Mouse (Mus musculus) liver, embryonic 14.5 days (tissue): ENCODE data around the gene Ctcf.

Source experiments
- CTCF ChIP-seq: IDR thresholded peaks from 2 replicates; pipeline ENCODE4 v1.5.1; 2016; ENCODE audit warnings: antibody characterized with exemption, low read depth, control low read depth
- EP300 ChIP-seq: IDR thresholded peaks from 2 replicates; pipeline ENCODE4 v1.6.1; 2016; ENCODE audit warnings: antibody characterized with exemption, low read depth

DNA sequence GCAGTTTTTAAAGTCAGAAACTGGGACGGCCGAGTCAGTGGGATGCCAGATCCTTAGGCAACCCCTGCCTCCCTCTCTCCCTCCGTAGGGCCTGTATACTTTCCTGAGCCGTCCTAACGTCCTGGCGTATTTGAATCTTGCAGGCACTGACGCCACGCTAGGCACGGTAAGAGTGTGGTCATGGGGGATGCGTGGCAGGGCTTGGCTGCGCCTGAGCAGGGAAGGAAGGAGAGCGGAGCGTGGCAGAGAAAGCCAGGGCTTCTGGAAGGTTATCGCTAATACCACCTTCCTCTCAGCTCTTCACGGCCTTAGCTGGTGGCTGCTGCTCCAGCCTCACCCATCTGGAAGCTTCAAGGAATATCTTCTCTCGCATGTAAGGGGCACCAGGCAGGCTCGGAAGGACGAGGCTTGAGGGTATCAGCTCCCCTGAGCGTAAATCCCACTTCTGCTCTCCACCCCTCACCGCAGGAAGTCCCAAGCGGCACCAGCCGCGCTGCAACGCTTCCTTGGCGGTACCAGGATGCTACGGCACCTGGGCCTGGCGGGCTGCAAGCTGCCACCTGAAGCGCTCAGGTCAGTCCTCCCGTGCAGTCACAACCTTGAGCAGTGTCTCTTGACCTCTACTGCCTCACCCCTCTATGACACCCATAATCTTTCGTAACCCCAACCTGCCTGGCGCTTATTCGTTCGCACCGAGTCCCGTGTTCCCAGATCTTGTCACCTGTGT lies 53.1 kb downstream of the Ctcf start:
- TF ChIP-seq CTCF (no peak), EP300 (no peak)
